Mouse (Mus musculus) E14TG2a.4 (cell line): Measurements from ENCODE around the gene St5.

Experiments used
- H3K27me3 ChIP-seq: 2 replicates; pipeline ENCODE4 v1.6.1; 2014; ENCODE audit warnings: low read length, control low read depth; ENCODE audit not compliant: insufficient read depth
- H3K36me3 ChIP-seq: 2 replicates; pipeline ENCODE4 v1.6.1; 2014; ENCODE audit warnings: low read length, control low read depth; ENCODE audit not compliant: insufficient read depth
- H3K4me1 ChIP-seq: replicated peaks from 2 replicates; pipeline ENCODE4 v1.6.1; 2014; ENCODE audit warnings: low read depth, low read length, control low read depth
- H3K4me3 ChIP-seq: replicated peaks from 2 replicates; pipeline ENCODE4 v1.5.1; 2014; ENCODE audit warnings: mild to moderate bottlenecking, low read length
- H3K9me3 ChIP-seq: 2 replicates; pipeline ENCODE4 v1.6.1; 2014; ENCODE audit warnings: low read length, control low read depth
- CTCF ChIP-seq: conservative IDR thresholded peaks from 2 replicates; pipeline ENCODE4 v1.5.1; 2014; ENCODE audit warnings: low read length
- NANOG ChIP-seq: IDR thresholded peaks from 2 replicates; pipeline ENCODE4 v1.6.1; 2014; ENCODE audit warnings: borderline replicate concordance, low read length, mixed read lengths
- POU5F1 ChIP-seq: IDR thresholded peaks from 2 replicates; pipeline ENCODE4 v1.6.1; 2014; ENCODE audit warnings: low read length, borderline replicate concordance

St5 gene

GRCm38 (mm10) chr7:109546726-109547125 is 156.7 kb downstream of the St5 start:
- Histone ChIP-seq H3K9me3 (no peaks in the 10 kb centered on the region), H3K4me1 (no peaks in the 10 kb centered on the region), H3K27me3 (no peaks in the 10 kb centered on the region), H3K36me3 (peaks cover 68% of the 10 kb centered on the region), H3K4me3 (no peak overlapping the region)
- TF ChIP-seq NANOG (no peak), CTCF (no peak), POU5F1 (no peak)

GRCm38 (mm10) chr7:109546186-109546585 is 157.2 kb downstream of the St5 start:
- Histone ChIP-seq H3K4me1 (no peaks in the 10 kb centered on the region), H3K36me3 (peaks cover 68% of the 10 kb centered on the region), H3K9me3 (no peaks in the 10 kb centered on the region), H3K4me3 (no peak overlapping the region), H3K27me3 (no peaks in the 10 kb centered on the region)
- TF ChIP-seq CTCF (no peak), POU5F1 (no peak), NANOG (no peak)

GRCm38 (mm10) chr7:109545255-109545993 is 158.0 kb downstream of the St5 start:
- TF ChIP-seq POU5F1 (no peak), NANOG (no peak), CTCF (no peak)
- no peaks in the 10 kb centered on the region for H3K27me3 ChIP-seq
- no peaks in the 10 kb centered on the region for H3K9me3 ChIP-seq
- H3K4me1 ChIP-seq: no peaks in the 10 kb centered on the region
- H3K4me3 ChIP-seq: no peak overlapping the region
- H3K36me3 ChIP-seq: peaks cover 69% of the 10 kb centered on the region

- H3K4me3 ChIP-seq: no peak overlapping the region
- TF ChIP-seq NANOG: no peak
- peaks cover 70% of the 10 kb centered on the region for H3K36me3 ChIP-seq
- H3K9me3 ChIP-seq: no peaks in the 10 kb centered on the region
- no peaks in the 10 kb centered on the region for H3K27me3 ChIP-seq
- peaks cover 4% of the 10 kb centered on the region for H3K4me1 ChIP-seq
These were observed 158.6 kb downstream of the St5 start for GRCm38 (mm10) chr7:109544792-109545191.

- no peaks in the 10 kb centered on the region for H3K27me3 ChIP-seq
- H3K4me1 ChIP-seq: peaks cover 14% of the 10 kb centered on the region
- no peak overlapping the region for H3K4me3 ChIP-seq
- H3K36me3 ChIP-seq: peaks cover 81% of the 10 kb centered on the region
- no peaks in the 10 kb centered on the region for H3K9me3 ChIP-seq
- TF ChIP-seq POU5F1 (no peak), CTCF (no peak), NANOG (no peak)
These were observed 161.1 kb downstream of the St5 start for GRCm38 (mm10) chr7:109542364-109542628.

GRCm38 (mm10) chr7:109541609-109542363 is 161.6 kb downstream of the St5 start:
- Histone ChIP-seq H3K27me3 (no peaks in the 10 kb centered on the region), H3K36me3 (peaks cover 83% of the 10 kb centered on the region), H3K4me1 (peaks cover 14% of the 10 kb centered on the region), H3K4me3 (no peak overlapping the region), H3K9me3 (no peaks in the 10 kb centered on the region)
- TF ChIP-seq CTCF (no peak), POU5F1 (no peak), NANOG (no peak)

DNA sequence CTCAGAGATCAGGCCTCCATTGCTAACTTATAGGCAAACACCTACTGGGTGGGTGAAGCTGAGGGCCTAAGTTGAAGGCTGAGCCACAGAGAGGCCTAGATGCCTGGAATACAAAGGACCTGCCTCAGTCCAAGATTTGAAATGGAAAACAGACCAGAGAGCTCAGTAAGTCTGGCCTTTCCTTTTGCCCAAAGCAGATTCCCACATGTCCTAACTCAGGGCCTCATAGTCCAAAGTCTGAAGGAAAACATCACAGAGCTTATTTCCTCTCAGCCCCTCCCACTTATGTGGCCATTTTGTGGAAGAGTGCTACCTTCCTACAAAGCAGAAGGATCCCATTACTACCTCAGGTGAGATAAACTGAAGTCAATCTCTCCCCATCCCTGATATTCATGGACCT is 162.5 kb downstream of the St5 start:
- Histone ChIP-seq H3K4me1 (peaks cover 14% of the 10 kb centered on the region), H3K36me3 (peaks cover 89% of the 10 kb centered on the region), H3K27me3 (no peaks in the 10 kb centered on the region), H3K9me3 (no peaks in the 10 kb centered on the region), H3K4me3 (no peak overlapping the region)
- TF ChIP-seq CTCF (no peak), NANOG (no peak), POU5F1 (no peak)

- H3K4me3 ChIP-seq: no peak overlapping the region
- peaks cover 90% of the 10 kb centered on the region for H3K36me3 ChIP-seq
- H3K4me1 ChIP-seq: peaks cover 20% of the 10 kb centered on the region
- H3K9me3 ChIP-seq: no peaks in the 10 kb centered on the region
- H3K27me3 ChIP-seq: no peaks in the 10 kb centered on the region
- no peak for TF ChIP-seq CTCF
- TF ChIP-seq POU5F1: no peak
- no peak for TF ChIP-seq NANOG
These were observed 166.9 kb downstream of the St5 start for GRCm38 (mm10) chr7:109536451-109536946.

DNA sequence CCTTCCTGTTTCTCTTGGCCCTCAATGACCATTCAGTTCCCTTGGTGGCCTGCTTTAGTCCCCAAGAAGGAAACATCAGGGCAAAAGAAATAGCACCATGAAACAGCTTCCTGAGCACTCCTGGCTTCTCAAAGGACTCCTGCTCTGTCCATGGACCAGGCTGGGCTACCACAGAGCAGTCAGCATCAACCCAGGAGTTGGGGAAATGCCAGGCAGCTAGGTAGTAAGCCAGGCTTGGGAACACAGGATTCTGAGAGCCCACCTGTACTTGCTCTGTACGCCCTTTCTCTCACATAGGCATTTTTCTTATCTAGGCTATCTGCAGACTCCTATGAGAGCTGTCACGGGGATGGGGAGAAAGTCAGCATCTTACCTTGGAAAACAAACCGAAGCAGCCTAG is 168.5 kb downstream of the St5 start:
- H3K27me3 ChIP-seq: no peaks in the 10 kb centered on the region
- H3K36me3 ChIP-seq: peaks cover 92% of the 10 kb centered on the region
- H3K9me3 ChIP-seq: no peaks in the 10 kb centered on the region
- TF ChIP-seq NANOG (no peak), POU5F1 (no peak), CTCF (no peak)
- peaks cover 17% of the 10 kb centered on the region for H3K4me1 ChIP-seq
- H3K4me3 ChIP-seq: no peak overlapping the region
